Mouse (Mus musculus) kidney, postnatal 4 days (tissue): ENCODE data around the gene Rnf227.
A peak's percentile ranks its signal among the peaks of the same experiment; 100 is the strongest.

Source experiments
- DNase-seq, 2 experiments: peaks; one replicate each; pipeline ENCODE4 v3.0.0; 2021; ENCODE audit warnings: mixed read lengths in 2 of 2

Gene Rnf227

DNA sequence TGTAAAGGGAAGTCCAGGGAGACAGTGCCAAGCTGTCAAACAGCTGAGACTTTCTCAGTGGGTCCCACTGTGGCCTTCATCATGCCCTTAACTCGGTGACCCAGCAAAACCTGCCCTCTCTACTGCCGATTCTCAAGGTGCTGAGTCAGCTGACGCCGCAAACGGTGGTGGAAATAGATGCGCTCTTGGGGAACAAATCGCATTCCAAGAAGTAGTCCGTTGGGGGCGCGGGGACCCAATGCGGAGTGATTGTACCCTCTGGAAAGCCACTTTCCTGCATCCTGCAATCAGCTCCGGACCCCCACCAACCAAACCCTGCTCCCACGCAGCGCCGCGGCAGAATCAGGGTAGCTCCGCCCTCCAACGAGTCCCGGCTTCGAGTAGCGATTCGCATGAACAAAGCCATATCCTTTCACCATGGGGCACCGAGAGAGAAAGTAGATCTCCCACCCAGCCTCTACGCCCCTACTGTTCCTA, 8.3 kb upstream of the Rnf227 start:
- DNase-seq, result peak; percentile 87 to 92

DNA sequence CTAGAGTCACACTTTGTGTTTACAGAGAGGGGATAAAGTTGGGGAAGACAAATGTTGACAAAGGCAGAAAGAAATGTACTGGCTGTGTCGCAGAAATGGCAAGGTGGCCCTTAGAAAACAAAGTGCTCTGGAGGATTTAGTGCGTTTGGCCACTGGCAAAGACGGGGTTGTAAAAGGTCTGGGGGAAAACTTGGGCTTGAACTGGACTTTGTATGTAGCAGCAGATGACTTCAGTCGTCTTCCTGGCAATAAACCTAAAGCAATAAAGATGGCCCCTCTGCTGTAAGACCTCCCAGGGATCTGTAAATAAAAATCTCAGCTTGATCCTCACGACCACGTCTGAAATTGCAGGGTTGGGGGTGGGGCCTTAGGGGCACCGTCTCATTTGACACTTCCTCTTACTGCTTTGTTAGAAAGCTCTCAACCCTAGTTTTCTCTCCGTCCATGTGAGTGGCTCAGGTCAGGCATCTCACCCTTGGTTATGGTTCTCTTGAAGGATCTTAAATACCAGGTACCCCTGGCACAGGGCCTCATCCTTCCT, 7.5 kb upstream of the Rnf227 start:
- DNase-seq, result peak; percentile 55 to 70

DNA sequence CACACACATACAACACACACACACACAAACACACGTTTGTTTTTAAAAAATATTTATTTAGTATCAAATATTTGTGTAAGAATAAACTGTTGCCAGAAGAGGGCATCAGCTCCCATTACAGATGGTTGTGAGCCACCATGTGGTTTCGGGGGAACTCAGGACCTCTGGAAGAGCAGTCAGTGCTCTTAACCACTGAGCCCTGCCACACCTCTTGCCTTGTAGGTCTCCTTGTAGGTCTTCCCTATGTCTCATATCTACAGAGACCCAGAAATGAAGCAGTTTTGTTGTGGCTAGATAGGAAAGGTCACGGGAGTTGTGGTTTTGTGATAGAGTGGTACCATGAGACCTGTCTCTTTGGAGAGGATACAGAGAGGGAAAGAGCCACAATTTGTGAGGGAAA, 6.3 kb upstream of the Rnf227 start:
- DNase-seq, result no peak

DNA sequence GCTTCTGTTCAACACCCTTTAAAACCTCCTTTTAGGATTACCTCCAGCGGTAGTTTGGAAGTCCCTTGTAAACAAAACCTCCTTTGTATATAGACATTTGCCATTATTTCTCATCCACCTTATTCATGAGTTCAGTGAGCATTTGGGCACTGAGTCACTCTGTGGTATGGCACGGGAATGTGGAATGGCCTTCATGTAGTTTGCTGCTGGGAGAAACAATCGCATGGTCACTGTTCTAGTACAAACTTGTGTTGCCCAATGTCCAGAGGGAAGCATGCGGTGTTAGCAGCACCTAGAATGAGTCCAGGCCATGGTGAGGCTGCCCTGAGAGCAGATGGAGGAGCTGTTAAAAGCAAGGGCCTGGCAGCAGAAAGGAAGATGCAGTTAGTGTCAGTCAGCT, 5.5 kb upstream of the Rnf227 start:
- DNase-seq, result no peak

DNA sequence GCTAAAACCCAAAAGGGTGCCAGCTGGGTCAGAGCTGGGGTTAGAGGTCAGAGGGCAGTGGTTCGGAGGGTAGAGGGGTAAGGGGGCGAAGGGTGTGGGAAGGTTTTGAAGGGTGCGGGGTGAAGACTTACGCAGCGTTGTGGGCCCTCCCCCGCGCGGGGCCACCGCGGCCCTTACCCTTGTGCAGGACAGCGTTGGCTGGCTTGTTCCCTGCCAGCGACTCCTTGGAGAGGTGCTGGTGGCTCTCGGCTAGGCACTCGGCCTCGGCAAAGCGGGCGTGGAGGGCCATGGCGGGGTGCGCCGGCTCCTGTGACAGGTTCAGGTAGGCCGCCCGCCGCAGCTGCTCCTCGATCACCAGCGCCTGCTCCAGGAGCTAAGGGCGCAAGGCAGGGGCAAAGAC, 6.2 kb downstream of the Rnf227 start:
- DNase-seq, result no peak

DNA sequence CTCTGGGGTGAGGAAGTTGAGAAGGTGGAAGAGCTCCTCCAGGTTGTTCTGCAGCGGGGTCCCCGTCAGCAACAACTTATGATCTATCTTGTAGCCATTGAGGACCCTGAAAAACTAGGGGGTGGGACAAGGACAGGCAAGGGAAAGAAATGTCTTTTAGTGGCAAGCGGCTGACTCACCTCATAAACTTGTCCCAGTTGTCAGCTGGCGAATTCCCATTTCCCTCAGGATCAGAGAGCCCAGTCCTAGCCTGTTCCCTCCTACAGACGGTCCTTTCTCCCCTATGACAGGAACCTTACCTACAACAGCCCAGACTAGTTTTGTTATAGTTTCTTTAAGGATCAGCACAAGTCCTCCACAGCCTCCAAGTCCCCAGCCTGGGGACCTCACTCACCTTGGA, 16.3 kb downstream of the Rnf227 start:
- DNase-seq, result no peak

DNA sequence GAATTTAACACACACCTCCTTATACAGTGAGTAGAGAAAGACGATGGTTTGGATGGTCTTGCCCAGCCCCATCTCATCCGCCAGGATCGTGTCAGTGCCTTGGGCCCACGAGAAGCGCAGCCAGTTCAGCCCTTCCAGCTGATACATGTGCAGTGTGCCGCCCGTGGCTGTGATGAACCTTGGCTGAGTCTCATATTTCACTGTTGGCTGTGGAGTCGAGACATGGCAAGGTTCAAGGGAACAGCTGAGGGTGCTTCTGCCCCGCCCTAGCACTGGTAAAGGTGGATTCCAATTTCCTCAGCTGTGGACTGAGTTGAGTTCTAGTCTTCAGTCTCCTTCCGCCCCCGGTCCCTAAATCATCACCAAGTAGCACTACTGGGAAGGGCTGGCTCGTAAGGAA, 17.4 kb downstream of the Rnf227 start:
- DNase-seq, result no peak

DNA sequence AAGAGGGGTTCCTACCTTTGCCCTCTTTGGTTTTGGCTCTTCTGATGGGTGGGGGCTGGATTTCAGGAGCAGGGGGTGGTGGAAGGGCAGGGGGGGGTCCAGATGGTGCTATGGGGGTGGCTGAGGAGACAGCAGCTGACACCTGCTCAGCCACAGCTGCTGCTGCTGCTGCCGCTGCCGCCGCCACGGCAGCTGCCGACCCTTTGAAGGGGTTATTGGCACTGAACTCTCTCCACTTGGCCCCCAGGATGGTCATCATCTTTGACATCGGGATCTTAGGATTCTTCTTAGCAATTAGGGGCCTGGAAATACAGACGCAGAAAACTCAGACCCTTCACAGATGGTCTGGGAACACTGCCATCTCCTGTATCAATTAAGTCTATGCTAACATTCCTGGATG, 21.8 kb downstream of the Rnf227 start:
- no peak for DNase-seq

DNA sequence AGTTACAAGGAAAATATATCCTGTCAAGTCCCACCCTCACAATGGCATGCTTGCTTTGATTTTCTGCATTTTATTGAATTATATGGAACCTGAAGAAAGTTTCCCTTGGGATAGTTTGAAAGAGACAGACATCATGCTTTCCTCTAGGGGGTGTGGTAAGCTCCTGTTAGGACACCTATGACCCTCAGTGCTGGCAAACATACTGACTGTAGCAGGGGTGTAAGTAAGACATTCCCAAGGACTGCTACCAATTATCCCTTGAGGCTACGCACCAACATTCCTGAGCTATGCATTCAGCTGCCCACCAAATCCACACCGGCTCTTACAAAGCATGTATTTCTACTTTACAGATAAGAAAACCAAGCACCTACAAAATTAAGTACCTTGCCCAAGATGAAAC, 22.2 kb downstream of the Rnf227 start:
- no peak for DNase-seq

DNA sequence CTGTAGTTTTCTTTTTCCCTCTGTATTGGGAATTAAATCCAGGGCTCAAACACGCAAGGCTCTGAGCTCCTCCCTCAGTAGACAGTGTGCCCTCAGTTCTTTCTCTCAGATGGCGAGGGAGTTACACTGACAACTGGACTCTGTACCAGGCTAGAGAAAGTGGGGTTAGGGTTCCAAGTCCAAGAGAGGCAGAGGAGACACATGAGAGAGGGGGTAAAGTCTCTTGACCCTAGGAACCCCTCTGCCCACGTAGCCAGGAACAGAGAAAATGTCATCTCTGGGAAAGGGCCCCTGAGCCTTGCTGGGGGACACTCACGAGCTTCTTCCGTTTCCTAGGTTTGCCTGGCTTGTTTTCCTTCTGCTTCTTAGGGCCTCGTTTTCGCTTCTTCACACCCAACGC, 24.1 kb downstream of the Rnf227 start:
- no peak for DNase-seq

DNA sequence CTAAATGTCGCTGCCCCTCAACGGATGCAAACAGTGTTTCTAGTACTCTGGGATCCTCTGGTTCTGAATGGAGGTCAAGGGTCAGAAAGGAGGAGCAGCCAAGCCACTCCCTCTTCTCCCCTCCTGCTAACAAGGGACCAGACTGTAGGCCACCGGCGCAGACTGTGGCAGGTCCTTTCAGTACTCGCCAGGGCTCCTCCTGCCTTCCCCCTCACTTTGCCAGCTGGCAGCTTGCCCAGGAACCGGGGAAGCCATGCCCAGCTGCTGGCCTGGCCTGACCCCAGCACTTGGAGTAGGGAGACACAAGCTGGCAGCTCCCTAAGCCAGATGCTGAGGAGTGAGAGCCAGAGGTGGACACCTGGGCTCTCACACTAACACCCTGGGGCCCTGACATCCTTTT, 24.6 kb downstream of the Rnf227 start:
- peak; percentile 95 to 96 for DNase-seq

DNA sequence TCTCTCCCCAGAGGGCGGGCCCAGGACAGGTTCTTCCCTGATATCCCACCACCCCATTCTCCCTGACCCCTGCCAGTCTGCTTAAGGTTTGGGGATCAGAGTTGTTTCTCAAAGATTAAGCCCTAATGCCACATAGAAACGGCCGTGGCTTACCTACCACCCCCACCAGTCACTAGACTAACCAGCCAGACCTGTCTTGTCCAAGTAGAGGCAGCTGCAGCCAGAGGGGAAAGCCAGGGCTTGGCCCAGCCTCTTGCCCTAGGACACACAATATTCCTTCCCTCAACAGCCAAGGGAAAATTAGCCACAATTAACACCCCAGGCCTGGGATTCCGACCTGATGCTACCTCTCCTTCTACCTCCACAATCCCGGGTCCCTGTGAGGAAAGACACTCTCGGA, 25.5 kb downstream of the Rnf227 start:
- no peak for DNase-seq

DNA sequence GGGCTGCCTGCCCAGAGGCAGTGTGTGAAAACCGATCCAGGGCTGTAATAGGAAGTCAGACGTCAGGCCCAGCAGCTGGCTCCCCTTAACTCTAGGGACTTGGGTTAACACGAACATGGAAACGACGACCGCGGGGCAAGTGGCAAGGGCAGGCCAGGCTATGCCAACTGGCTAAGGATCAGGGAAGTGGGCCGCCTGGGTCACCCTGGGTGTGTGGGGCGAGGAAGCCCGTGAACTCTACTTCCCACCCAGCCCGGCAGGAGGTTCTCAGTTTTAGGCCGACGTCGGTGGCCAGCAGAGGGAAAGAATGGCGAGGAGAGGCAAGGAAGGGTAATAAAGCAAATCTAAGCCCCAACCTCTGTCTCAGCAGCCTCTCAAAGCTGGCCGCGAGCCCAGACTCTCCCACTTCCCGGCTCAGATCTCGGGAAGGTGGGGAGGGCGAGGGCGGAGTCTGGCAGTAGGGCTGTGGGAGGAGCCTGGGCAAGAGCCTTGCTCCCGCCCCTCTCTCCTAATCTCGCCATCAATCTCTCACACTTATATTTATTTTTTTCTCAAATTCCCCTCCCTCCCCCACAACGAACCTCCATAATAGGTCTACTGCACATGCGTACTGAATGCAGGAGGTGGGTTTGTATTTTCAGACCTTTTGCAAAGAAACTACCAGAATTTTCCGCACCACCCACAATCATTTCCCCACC, 26.0 kb downstream of the Rnf227 start:
- DNase-seq, result peak; percentile 99

DNA sequence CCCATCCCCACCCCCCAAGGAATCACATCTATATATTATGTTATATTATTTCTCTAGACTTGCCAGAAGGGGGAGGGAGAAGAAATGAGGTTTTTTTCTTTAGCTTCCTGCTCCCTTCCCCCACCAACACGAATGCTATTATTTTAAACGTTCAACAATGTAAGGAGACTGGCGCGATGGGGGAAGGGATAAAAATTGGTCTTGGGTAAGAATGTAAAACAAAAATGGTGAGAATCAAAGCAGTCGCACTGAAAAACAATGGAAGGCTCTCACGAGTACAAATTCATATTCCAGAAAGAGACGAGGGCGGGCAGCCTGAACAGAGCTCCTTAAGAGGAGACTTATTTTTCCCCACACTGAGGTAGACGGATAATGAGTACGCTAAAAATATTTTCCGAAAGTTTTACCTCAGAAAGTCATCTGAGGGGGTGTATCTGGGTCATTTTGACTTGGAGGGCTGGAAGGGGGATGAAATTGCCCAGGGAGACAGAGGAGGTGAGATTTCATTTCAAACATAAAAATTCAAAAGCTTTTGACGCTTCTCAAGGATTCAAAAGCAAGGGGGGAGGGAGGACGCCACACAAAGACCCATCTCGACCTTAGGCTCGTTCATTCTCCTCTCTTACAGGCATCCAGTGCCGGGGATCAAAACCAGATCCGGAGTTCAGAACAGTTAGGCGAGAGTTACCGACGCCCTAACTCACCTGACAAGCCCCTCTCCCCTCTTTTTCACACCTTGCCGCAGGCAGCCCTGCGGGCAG, 26.8 kb downstream of the Rnf227 start:
- peak; percentile 49 to 62 for DNase-seq

DNA sequence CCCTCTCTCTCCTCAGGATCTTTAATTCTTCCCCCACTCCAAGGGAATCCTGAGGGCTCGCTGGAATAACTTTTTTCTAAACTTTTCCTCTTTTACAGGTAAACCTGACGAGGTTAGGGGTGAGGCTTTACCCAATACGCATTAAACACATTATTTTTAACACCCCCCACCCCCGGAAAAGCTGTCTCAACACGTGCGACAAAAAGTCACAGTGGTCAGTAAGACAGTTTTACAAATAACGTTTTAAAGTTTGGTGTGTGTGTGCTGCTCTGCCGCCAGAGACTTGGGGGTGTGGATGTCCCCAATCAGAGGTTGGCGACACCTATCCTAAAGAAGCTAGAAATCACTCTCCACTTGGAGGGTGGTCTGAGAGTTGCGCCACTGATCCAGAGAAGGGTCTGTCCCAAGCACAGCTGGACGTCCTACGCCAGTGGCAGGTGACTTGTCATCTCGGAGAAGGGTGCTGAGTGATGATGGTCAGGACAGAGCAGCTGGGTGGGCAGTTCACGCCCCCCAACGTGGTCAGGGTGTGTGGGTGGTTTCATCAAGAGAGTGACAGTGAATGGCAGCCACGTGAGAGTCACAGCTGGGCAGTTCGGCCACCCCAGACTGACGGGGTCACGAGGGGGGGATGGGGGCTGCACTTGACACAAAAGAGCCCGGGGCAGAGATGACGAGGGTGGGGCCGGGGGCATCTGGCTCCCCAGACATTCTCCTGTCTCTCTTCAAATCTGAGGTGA, 27.5 kb downstream of the Rnf227 start:
- DNase-seq, result peak; percentile 63 to 76

DNA sequence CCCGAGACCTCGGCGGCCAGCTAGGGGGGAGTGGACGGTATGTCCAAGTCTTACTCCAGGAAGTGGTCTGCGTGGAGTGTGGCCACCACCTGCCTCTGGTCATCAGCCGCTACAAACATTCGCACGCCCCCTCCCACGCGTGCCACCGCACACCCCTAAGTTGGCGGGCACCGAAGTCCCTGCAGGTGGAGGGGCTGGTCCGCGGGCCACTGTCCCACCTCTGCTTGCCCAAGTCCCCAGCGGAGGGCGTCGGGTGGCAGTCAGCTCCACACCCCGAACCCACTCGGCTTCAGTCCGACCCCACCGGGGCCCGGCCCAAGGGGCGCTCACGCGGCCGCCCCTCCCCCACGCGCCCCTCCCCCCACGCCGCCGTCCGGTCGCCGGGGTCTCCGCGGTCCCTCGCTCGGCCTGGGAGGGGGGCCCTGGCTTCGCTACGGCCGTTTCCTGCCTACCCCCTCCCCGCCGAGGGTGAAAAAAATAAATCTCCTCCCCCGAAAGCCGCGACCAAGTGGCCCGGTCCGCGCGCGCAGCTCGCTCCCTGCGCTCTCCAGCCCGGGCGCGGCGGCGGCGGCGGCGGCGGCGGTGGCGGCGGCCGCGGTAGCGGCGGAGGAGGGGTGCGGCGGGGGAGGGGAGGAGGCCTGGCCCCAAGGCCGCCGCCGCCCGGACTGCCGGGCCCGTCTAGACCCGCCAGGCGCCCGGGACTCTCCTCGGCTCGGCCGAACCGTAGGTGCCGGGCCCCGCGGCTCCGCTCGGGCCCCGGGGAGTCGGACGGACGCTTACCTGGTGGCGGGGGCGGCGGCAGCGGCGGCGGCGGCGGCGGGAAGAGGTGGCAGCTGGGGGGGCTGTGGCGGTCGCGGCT, 28.3 kb downstream of the Rnf227 start:
- DNase-seq, result peak; percentile 67 to 79

DNA sequence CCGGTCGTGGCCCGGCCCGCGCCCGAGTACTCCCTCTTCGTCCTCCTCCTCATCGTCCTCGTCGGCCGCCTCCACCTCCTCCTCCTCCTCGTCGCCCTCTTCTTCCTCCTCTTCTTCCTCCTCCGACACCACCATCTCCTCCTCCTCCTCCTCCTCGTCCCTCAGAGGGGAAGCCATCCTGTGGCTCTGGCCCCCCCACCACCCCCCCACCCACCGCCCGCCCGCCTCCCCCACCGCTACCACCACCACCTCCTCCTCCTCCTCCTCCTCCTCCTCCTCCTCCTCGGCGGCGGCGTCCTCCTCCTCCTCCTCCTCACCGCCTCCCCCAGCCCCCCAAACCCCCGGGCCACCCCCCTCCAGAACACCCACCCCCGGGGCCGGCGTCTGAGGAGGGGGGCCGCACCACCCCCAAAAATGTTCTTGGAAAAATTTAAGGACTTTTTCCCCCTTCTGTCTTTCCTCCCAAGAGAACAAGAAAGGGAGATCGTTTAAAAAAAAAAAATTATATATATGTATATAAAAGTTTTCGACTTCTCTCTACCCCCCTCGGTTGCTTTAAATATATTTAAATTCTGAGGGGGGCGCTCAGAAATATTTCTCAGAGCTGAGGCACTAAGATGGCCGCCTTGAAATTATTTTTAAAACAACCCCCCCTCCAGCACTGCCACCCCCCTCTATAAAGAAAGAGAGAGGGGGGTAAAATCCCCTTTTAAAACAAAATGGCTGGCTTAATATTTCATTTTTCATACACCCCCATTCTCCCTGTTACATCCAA, 29.1 kb downstream of the Rnf227 start, which contains the start of gene Chd3:
TSS of gene Chd3 (minus strand) at position 192 of the 775 bp plus-strand sequence.
- DNase-seq, result peak in 1 of 2 experiments; percentile 48

DNA sequence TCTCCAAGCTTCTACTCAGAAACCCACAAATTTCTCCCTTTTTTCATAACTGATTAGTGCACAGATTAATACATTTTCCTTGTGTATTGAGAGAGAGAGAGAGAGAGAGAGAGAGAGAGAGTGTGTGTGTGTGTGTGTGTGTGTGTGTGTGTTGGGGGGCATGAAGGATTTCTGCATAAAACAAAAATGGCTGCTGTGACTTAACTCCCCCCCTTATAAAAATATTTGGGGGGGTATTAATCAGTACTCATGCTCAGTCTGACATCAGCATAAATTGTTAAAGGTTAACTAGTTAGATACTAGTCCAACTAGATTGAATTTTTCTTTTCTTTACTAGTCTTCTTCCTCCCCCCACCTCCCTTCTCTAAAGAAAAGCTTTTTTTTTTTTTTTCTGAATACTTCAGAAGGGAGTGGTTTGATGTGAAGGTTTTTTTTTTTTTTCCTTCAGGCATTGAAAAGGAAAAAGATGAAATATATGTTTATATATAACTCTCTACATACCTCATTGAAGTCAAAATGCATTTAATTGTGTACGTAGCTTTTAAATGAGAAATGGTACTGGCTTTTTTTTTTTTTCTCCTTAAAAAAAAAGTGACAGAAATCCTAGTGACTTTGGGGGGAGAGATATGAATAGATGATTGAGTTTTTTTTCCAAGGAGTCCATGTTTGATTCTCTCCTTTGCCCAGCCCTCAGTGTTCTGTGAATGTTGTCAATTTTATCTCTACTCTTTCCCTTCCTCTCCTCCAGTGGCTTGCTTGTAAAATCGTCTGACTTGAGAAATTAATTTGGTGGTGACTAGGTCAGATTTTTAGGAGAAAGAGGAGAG, 29.9 kb downstream of the Rnf227 start:
- no peak for DNase-seq

DNA sequence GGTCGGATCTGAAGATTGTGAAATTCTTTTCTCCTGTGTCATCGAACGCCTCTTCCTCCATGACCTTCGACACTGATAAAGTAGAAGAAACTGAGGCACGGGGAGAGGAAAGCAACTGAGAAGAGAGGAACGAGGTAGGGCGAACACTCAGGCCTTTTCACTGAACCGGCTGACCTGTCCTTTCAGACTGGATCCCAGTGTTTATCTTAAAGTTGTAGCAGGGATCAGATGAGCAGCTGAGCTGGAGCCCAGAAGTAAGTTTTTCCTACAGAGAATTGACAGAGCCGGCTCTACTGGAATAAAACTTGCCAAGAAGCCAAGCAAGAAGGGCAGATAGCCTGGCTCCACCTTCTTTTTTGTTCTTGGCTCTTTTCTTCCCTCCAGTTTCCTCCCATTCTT, 30.6 kb downstream of the Rnf227 start:
- DNase-seq, result no peak

DNA sequence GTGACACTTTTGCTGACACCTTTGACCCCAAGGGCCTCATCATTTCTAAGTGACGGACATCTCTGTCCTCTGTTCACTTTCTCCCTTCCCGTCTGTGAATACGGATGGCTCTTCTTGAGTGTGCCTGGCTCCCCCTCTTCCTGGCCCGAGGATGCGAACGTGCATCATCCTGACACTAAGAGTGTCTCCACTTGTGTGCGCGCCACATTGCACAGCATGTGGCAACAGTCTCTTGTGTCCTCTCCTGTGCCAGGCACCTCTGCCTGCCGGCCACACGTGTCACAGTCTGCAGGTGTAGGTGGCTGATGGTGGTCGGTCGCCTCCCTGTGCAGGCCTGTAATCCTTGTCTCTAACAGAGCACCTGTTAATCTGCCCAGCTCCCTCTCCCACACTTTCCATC, 31.3 kb downstream of the Rnf227 start:
- peak in 1 of 2 experiments; percentile 27 for DNase-seq
